In genomic region chr16:58455118-58455517, GRCm38 (mm10) we compare ENCODE assay signal across 17 mouse cellular contexts. TPM values are rescaled to one million over a fixed set of nuclear protein-coding genes. Genes with fewer than 3 reads are reported as not detected.
DNase-seq lines count a peak whose midpoint lies in the region; ATAC-seq and TF ChIP-seq lines count a peak whose summit lies in the region.
"Had no signal": no experiment of that assay in that cellular context is flagged by ENCODE, and none has a peak within 500 bp of the region (broad histone marks: within the 10 kb centered on the region; RNA-seq: fewer than 3 reads in every experiment).

No protein-coding gene starts in this region.

- TF ChIP-seq RAD21 in MEL (IDR thresholded peaks at IDR 0.05; ENCODE audit: low read depth, low read length): no peak

- WGBS in heart, embryonic 10.5 days: 81% methylated on average over 5 of the region's 5 CpGs
- WGBS in liver, embryonic 12.5 days (ENCODE audit: insufficient replicate concordance): 43% methylated on average over 5 of the region's 5 CpGs
- WGBS in liver, postnatal 0 days (ENCODE audit: insufficient replicate concordance): 52% methylated on average over 5 of the region's 5 CpGs
- WGBS in forebrain, embryonic 15.5 days: 88% methylated on average over 5 of the region's 5 CpGs

- ATAC-seq in liver, embryonic 12.5 days: peak; percentile 56
- ATAC-seq in liver, postnatal 0 days: peak; percentile 56
- no peak for ATAC-seq in forebrain, embryonic 15.5 days (replicated peaks)
- ATAC-seq: hindbrain, postnatal 0 days; midbrain, embryonic 16.5 days had no signal

- peak; percentile 70 for DNase-seq in heart, embryonic 10.5 days (ENCODE audit: low spot score)
- no peak for DNase-seq in heart, adult 8-10 months (ENCODE audit: low spot score)
- no peak for DNase-seq in MEL (ENCODE audit: low read depth, low spot score)
- DNase-seq in liver, postnatal 0 days: no peak
- DNase-seq in right cerebral cortex, postnatal 36 days (ENCODE audit: low spot score in 2 of 2): no peak

- peaks cover 27% of the 10 kb centered on the region for H3K4me1 ChIP-seq in heart, embryonic 10.5 days
- H3K4me1 ChIP-seq in MEL (ENCODE audit: control insufficient read depth in 1 of 2, insufficient read depth in 2 of 2, low read length in 2 of 2): peaks cover 15 to 23% of the 10 kb centered on the region in 2 experiments
- H3K4me1 ChIP-seq in liver, embryonic 12.5 days: peaks cover 80% of the 10 kb centered on the region
- peaks cover 22% of the 10 kb centered on the region for H3K4me1 ChIP-seq in liver, postnatal 0 days (ENCODE audit: insufficient read depth)
- no peaks in the 10 kb centered on the region for H3K4me1 ChIP-seq in forebrain, embryonic 15.5 days
- H3K4me1 ChIP-seq: embryonic facial prominence, embryonic 10.5 days; embryonic facial prominence, embryonic 15.5 days; forebrain, embryonic 10.5 days; hindbrain, embryonic 12.5 days; kidney, embryonic 15.5 days had no signal

- H3K9me3 ChIP-seq in heart, embryonic 10.5 days: no peaks in the 10 kb centered on the region
- no peaks in the 10 kb centered on the region for H3K9me3 ChIP-seq in MEL (replicated peaks; ENCODE audit: insufficient read depth, low read length)
- H3K9me3 ChIP-seq in liver, embryonic 12.5 days (replicated peaks): no peaks in the 10 kb centered on the region
- H3K9me3 ChIP-seq in liver, postnatal 0 days (ENCODE audit: low read length): no peaks in the 10 kb centered on the region
- no peaks in the 10 kb centered on the region for H3K9me3 ChIP-seq in forebrain, embryonic 15.5 days
- H3K9me3 ChIP-seq: embryonic facial prominence, embryonic 10.5 days; embryonic facial prominence, embryonic 15.5 days; forebrain, embryonic 10.5 days; heart, embryonic 15.5 days; hindbrain, embryonic 12.5 days; kidney, embryonic 15.5 days had no signal

- no peaks in the 10 kb centered on the region for H3K79me2 ChIP-seq in MEL (ENCODE audit: control insufficient read depth, insufficient read depth, low read length, poor library complexity)

- no peak for TF ChIP-seq CTCF in MEL (IDR thresholded peaks at IDR 0.05 in 2 of 3, conservative IDR thresholded peaks at IDR 0.05 in 1 of 3; ENCODE audit: control insufficient read depth in 1 of 3, insufficient read depth in 1 of 3, low read depth in 2 of 3, low read length in 3 of 3, poor library complexity in 1 of 3, severe bottlenecking in 1 of 3)
- TF ChIP-seq CTCF in liver, postnatal 0 days (IDR thresholded peaks at IDR 0.05; ENCODE audit: low read depth): no peak

- peak overlapping the region; percentile 46 for H3K4me2 ChIP-seq in liver, embryonic 12.5 days
- H3K4me2 ChIP-seq in liver, postnatal 0 days (ENCODE audit: low read depth, low read length): peak overlapping the region; percentile 38
- H3K4me2 ChIP-seq in forebrain, embryonic 15.5 days (replicated peaks): no peak overlapping the region
- H3K4me2 ChIP-seq: embryonic facial prominence, embryonic 15.5 days; heart, embryonic 15.5 days; hindbrain, embryonic 12.5 days; kidney, embryonic 15.5 days; midbrain, embryonic 11.5 days had no signal

- TF ChIP-seq POLR2A in MEL (IDR thresholded peaks at IDR 0.05; ENCODE audit: control insufficient read depth in 1 of 2, insufficient read depth in 1 of 2, low read depth in 1 of 2, low read length in 2 of 2, poor library complexity in 1 of 2): no peak

- no peak overlapping the region for H3K4me3 ChIP-seq in heart, embryonic 10.5 days
- peak overlapping the region in 1 of 2 experiments; percentile 47; a peak in 1 of 4 replicates for H3K4me3 ChIP-seq in MEL (ENCODE audit: control insufficient read depth in 1 of 2, insufficient read depth in 1 of 2, low read depth in 2 of 2, low read length in 2 of 2)
- H3K4me3 ChIP-seq in liver, embryonic 12.5 days: no peak overlapping the region
- no peak overlapping the region for H3K4me3 ChIP-seq in liver, postnatal 0 days (ENCODE audit: low read depth, low read length)
- no peak overlapping the region for H3K4me3 ChIP-seq in forebrain, embryonic 15.5 days
- H3K4me3 ChIP-seq: embryonic facial prominence, embryonic 10.5 days; embryonic facial prominence, embryonic 15.5 days; forebrain, embryonic 10.5 days; heart, adult 2 months; heart, embryonic 15.5 days; hindbrain, embryonic 12.5 days; kidney, embryonic 15.5 days had no signal

- H3K36me3 ChIP-seq in heart, embryonic 10.5 days: peaks cover 42% of the 10 kb centered on the region
- H3K36me3 ChIP-seq in MEL (ENCODE audit: control insufficient read depth in 1 of 2, insufficient read depth in 2 of 2, low read length in 2 of 2): peaks cover 0 to 28% of the 10 kb centered on the region in 2 experiments; a peak in 2 of 4 replicates
- peaks cover 30% of the 10 kb centered on the region for H3K36me3 ChIP-seq in liver, embryonic 12.5 days
- no peaks in the 10 kb centered on the region for H3K36me3 ChIP-seq in liver, postnatal 0 days (replicated peaks; ENCODE audit: insufficient read depth, low read length)
- peaks cover 15% of the 10 kb centered on the region for H3K36me3 ChIP-seq in forebrain, embryonic 15.5 days

- H3K27ac ChIP-seq in heart, embryonic 10.5 days: peak overlapping the region; percentile 76
- peak overlapping the region; percentile 41 for H3K27ac ChIP-seq in MEL (ENCODE audit: control insufficient read depth, low read depth, low read length)
- peak overlapping the region; percentile 95 for H3K27ac ChIP-seq in liver, embryonic 12.5 days
- peak overlapping the region; percentile 78 for H3K27ac ChIP-seq in liver, postnatal 0 days (ENCODE audit: low read depth)
- H3K27ac ChIP-seq in forebrain, embryonic 15.5 days (replicated peaks): no peak overlapping the region
- H3K27ac ChIP-seq: embryonic facial prominence, embryonic 10.5 days; embryonic facial prominence, embryonic 15.5 days; forebrain, embryonic 10.5 days; heart, adult 2 months; heart, embryonic 15.5 days; hindbrain, embryonic 12.5 days; hindbrain, postnatal 0 days; kidney, embryonic 15.5 days had no signal

- H3K27me3 ChIP-seq in heart, embryonic 10.5 days (ENCODE audit: insufficient read depth, poor library complexity, severe bottlenecking): no peaks in the 10 kb centered on the region
- H3K27me3 ChIP-seq in MEL (ENCODE audit: control insufficient read depth in 1 of 2, insufficient read depth in 2 of 2, low read length in 2 of 2): no peaks in the 10 kb centered on the region
- H3K27me3 ChIP-seq in liver, embryonic 12.5 days (replicated peaks): no peaks in the 10 kb centered on the region
- H3K27me3 ChIP-seq in liver, postnatal 0 days (ENCODE audit: insufficient read depth, low read length): no peaks in the 10 kb centered on the region
- no peaks in the 10 kb centered on the region for H3K27me3 ChIP-seq in forebrain, embryonic 15.5 days
- H3K27me3 ChIP-seq: embryonic facial prominence, embryonic 15.5 days; heart, embryonic 15.5 days; hindbrain, embryonic 12.5 days; kidney, embryonic 15.5 days had no signal

- no peak for TF ChIP-seq EP300 in MEL (IDR thresholded peaks at IDR 0.05; ENCODE audit: low read depth in 1 of 2, low read length in 2 of 2)
- TF ChIP-seq EP300 in liver, postnatal 0 days (IDR thresholded peaks at IDR 0.05; ENCODE audit: low read depth): no peak

- no peak overlapping the region; the same call in 1 of the 2 replicates for H3K9ac ChIP-seq in MEL (ENCODE audit: control insufficient read depth, low read depth, low read length, poor library complexity, severe bottlenecking)
- peak overlapping the region; percentile 58 for H3K9ac ChIP-seq in liver, embryonic 12.5 days
- no peak overlapping the region; the same call in 1 of the 2 replicates for H3K9ac ChIP-seq in liver, postnatal 0 days (replicated peaks)
- H3K9ac ChIP-seq in forebrain, embryonic 15.5 days (replicated peaks): no peak overlapping the region
- H3K9ac ChIP-seq: embryonic facial prominence, embryonic 15.5 days; heart, embryonic 15.5 days; hindbrain, embryonic 12.5 days; kidney, embryonic 15.5 days had no signal

TF ChIP-seq in MEL, 35 proteins besides CTCF, POLR2A, EP300 and RAD21:
- no peak for TF ChIP-seq GABPA (IDR thresholded peaks at IDR 0.05; ENCODE audit: low read depth, low read length)
- no peak for TF ChIP-seq UBTF (IDR thresholded peaks at IDR 0.05; ENCODE audit: borderline replicate concordance, insufficient read depth, low read depth, low read length)
- no peak for TF ChIP-seq ETS1 (IDR thresholded peaks at IDR 0.05; ENCODE audit: low read depth, low read length)
- TF ChIP-seq TAL1 (IDR thresholded peaks at IDR 0.05; ENCODE audit: low read length): no peak
- no peak for TF ChIP-seq KAT2A (conservative IDR thresholded peaks at IDR 0.05; ENCODE audit: low read depth, low read length)
- no peak for TF ChIP-seq USF1 (IDR thresholded peaks at IDR 0.05; ENCODE audit: low read depth, low read length)

RNA-seq across cellular contexts. Expression of gene Dcbld2, which starts 46.9 kb away (rescaled TPM):
- polyA plus RNA-seq in heart, embryonic 10.5 days (2016; fragmentation: Nextera tagmentation; extraction: Ambion mirVana): 12.2 and 13.2 TPM in 2 replicates
- total RNA-seq in heart, adult 8-10 months (2022): 10 to 100 TPM; 13.2 to 14.4 (median 14.1) TPM
- 3.0 and 3.5 TPM in 2 replicates for total RNA-seq in MEL (2012; rRNA removed)
- polyA plus RNA-seq in MEL (2012; ENCODE audit: insufficient read depth in 1 of 2, insufficient read length in 2 of 2, low read depth in 1 of 2, low replicate concordance in 2 of 2, missing spikeins in 1 of 2): 1 to 10 TPM in 1 of 2 experiments, not detected in 1; 9.4 TPM
- polyA plus RNA-seq in liver, embryonic 12.5 days (2016; fragmentation: Nextera tagmentation; extraction: Ambion mirVana): 4.7 and 6.1 TPM in 2 replicates
- polyA plus RNA-seq in liver, postnatal 0 days (2015; fragmentation: Nextera tagmentation; extraction: Ambion mirVana): 0.31 and 0.64 TPM in 2 replicates
- 5.0 and 6.2 TPM in 2 replicates for polyA plus RNA-seq in forebrain, embryonic 15.5 days (2015; fragmentation: Nextera tagmentation; extraction: Ambion mirVana)
